Mouse (Mus musculus): ENCODE results near the gene Mob2.
A peak's percentile ranks its signal among the peaks of the same experiment; 100 is the strongest.

The Mob2 gene

GRCm38 (mm10) chr7:142079365-142079764, 18.5 kb upstream of the Mob2 start:
- DNase-seq = no peak

GRCm38 (mm10) chr7:142077138-142077537, 16.3 kb upstream of the Mob2 start:
- DNase-seq = no peak

- no peak for DNase-seq
Measured at GRCm38 (mm10) chr7:142074146-142074886, 13.5 kb upstream of the Mob2 start.

GRCm38 (mm10) chr7:142071717-142072116, 10.9 kb upstream of the Mob2 start:
- DNase-seq = no peak

- no peak for DNase-seq
Measured at GRCm38 (mm10) chr7:142071212-142071578, 10.3 kb upstream of the Mob2 start.

GRCm38 (mm10) chr7:142070458-142071211, 9.8 kb upstream of the Mob2 start:
- peak; percentile 50 to 61 for DNase-seq

GRCm38 (mm10) chr7:142068429-142068828, 7.6 kb upstream of the Mob2 start:
- DNase-seq = no peak

- DNase-seq = no peak
Measured at GRCm38 (mm10) chr7:142060185-142060930, 507 bp downstream of the Mob2 start.

GRCm38 (mm10) chr7:142059024-142059423, 1.8 kb downstream of the Mob2 start:
- no peak for DNase-seq

GRCm38 (mm10) chr7:142057121-142057520, 3.7 kb downstream of the Mob2 start:
- no peak for DNase-seq

GRCm38 (mm10) chr7:142056601-142057061, 4.2 kb downstream of the Mob2 start:
- peak; percentile 11 to 13 for DNase-seq

- DNase-seq = no peak
Measured at GRCm38 (mm10) chr7:142055431-142055830, 5.4 kb downstream of the Mob2 start.

- no peak for DNase-seq
Measured at GRCm38 (mm10) chr7:142050536-142050935, 10.3 kb downstream of the Mob2 start.

- no peak for DNase-seq
Measured at GRCm38 (mm10) chr7:142045932-142046331, 14.9 kb downstream of the Mob2 start.

- DNase-seq = no peak
Measured at GRCm38 (mm10) chr7:142045344-142045743, 15.5 kb downstream of the Mob2 start.

GRCm38 (mm10) chr7:142040756-142041155, 20.1 kb downstream of the Mob2 start:
- DNase-seq = no peak

GRCm38 (mm10) chr7:142037553-142038170, 23.2 kb downstream of the Mob2 start:
- DNase-seq = peak; percentile 39 to 43

GRCm38 (mm10) chr7:142035048-142035811, 25.6 kb downstream of the Mob2 start:
- DNase-seq = no peak

- no peak for DNase-seq
Measured at GRCm38 (mm10) chr7:142034198-142034597, 26.7 kb downstream of the Mob2 start.

GRCm38 (mm10) chr7:142030073-142030472, 30.8 kb downstream of the Mob2 start:
- no peak for DNase-seq

GRCm38 (mm10) chr7:142025926-142026325, 34.9 kb downstream of the Mob2 start:
- DNase-seq = no peak

GRCm38 (mm10) chr7:142025196-142025595, 35.7 kb downstream of the Mob2 start:
- no peak for DNase-seq
